Mouse (Mus musculus) T-helper 17 cell (primary cell): Measurements from ENCODE around the gene Olfr393.

ENCODE experiments used
- in situ Hi-C, 2 experiments: fragments of 300-600 bp; cut with MboI, MseI; formaldehyde crosslinking; loops; 1 replicate in 1 of 2; 2 replicates in 1 of 2; pipeline ENCODE4 v1.15.1; 2025; ENCODE audit warnings: high pct_unique_total_duplicates in 2 of 2

Olfr393 gene

GRCm38 (mm10) chr11:73851354-73851753 is at the start of gene Olfr393:
Olfr393 (minus strand) TSS chr11:73851454.
- in situ Hi-C loops, result no loop called here

- in situ Hi-C loops, result no loop called here
These were observed 39.4 kb upstream of the Olfr393 start, which contains the start of gene Olfr394 for GRCm38 (mm10) chr11:73890671-73891070. Olfr394 (minus strand) TSS chr11:73890771.

- in situ Hi-C loops, result loop anchor here in 1 of 2 experiments (25.0 kb wide), 1 partner anchor 905 kb away; no protein-coding TSS in a partner anchor
These were observed 34.3 kb downstream of the Olfr393 start, which contains the start of gene Olfr392 for GRCm38 (mm10) chr11:73816949-73817348. Olfr392 (minus strand) TSS chr11:73817049.

GRCm38 (mm10) chr11:73802952-73803351 is 48.3 kb downstream of the Olfr393 start, which contains the start of gene Olfr391-ps:
Olfr391-ps (minus strand) TSS chr11:73803052.
- in situ Hi-C loops, result loop anchor here in 1 of 2 experiments (25.0 kb wide), 1 partner anchor 891 kb away; no protein-coding TSS in a partner anchor
